Mouse (Mus musculus): ENCODE measurements around the gene Aox1. TPM values are rescaled to one million over a fixed set of nuclear protein-coding genes. Genes with fewer than 3 reads are reported as not detected.
"Not testable (repeated sequence)": the region's sequence is repeated elsewhere in the genome, so short reads cannot be mapped to it uniquely, and the experiment has no call there.

The Aox1 gene
- polyA plus RNA-seq, 1 experiment from 2014 or later = not detected

DNA sequence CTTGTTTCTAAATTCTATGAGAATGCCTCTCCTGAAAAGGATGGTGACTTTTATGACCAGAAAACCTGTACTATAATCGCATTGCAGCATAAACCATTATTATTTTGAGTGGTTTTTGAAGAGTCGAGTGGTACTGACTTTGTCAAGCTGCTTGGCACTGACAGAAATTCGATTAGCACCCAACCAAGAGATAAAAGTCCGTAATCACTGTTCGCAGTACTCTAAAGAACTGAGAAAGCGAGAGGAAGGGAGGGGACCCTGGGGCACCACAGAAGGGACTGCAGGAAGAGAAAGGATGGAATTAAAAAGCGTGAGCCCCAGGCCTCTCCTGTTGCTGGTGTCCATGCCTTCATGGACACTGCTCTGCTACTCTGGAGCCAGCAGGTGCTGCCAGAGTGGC lies 2.0 kb upstream of the Aox1 start:
- ATAC-seq (ENCODE audit: insufficient number of reproducible peaks, low FRiP score, low TSS enrichment, low read depth) (no peak), DNase-seq (ENCODE audit: low spot score) (no peak)
- H3K36me3 ChIP-seq (ENCODE audit: control insufficient read depth, insufficient read depth, low read length) = peaks cover 2% of the 10 kb centered on the region; the same call in 1 of the 2 replicates
- no peak overlapping the region for H3K4me3 ChIP-seq (ENCODE audit: low read depth, low read length)
- no peaks in the 10 kb centered on the region for H3K9me3 ChIP-seq (ENCODE audit: control insufficient read depth, low read length)
- H3K4me2 ChIP-seq (ENCODE audit: low read depth, severe bottlenecking) = no peak overlapping the region
- H3K27me3 ChIP-seq (ENCODE audit: control insufficient read depth, insufficient read depth, low read length) = no peaks in the 10 kb centered on the region
- 85% methylated on average over 7 of the region's 7 CpGs for WGBS
- no peak overlapping the region for H3K9ac ChIP-seq (ENCODE audit: low read length)
- no peak overlapping the region for H3K27ac ChIP-seq (replicated peaks; ENCODE audit: low read depth, low read length)
- peaks cover 12% of the 10 kb centered on the region for H3K4me1 ChIP-seq (ENCODE audit: control insufficient read depth, insufficient read depth, low read length)

GRCm38 (mm10) chr1:58030156-58030871 lies 583 bp downstream of the Aox1 start:
- H3K4me1 ChIP-seq (ENCODE audit: control insufficient read depth, insufficient read depth, low read length) = peaks cover 12% of the 10 kb centered on the region

GRCm38 (mm10) chr1:58031160-58031769 lies 1.5 kb downstream of the Aox1 start:
- H3K9ac ChIP-seq (ENCODE audit: low read length) = no peak overlapping the region
- ATAC-seq (ENCODE audit: insufficient number of reproducible peaks, low FRiP score, low TSS enrichment, low read depth) (peak; percentile 51; the same call in 1 of the 2 replicates), DNase-seq (ENCODE audit: low spot score) (peak; percentile 84)
- H3K4me2 ChIP-seq (ENCODE audit: low read depth, severe bottlenecking) = no peak overlapping the region
- no peaks in the 10 kb centered on the region for H3K36me3 ChIP-seq (ENCODE audit: control insufficient read depth, insufficient read depth, low read length)
- H3K4me1 ChIP-seq (ENCODE audit: control insufficient read depth, insufficient read depth, low read length) = peaks cover 12% of the 10 kb centered on the region
- no peaks in the 10 kb centered on the region for H3K27me3 ChIP-seq (ENCODE audit: control insufficient read depth, insufficient read depth, low read length)
- no peaks in the 10 kb centered on the region for H3K9me3 ChIP-seq (ENCODE audit: control insufficient read depth, low read length)
- H3K4me3 ChIP-seq (ENCODE audit: low read depth, low read length) = no peak overlapping the region
- no peak overlapping the region for H3K27ac ChIP-seq (replicated peaks; ENCODE audit: low read depth, low read length)
- WGBS = 64% methylated on average over 10 of the region's 10 CpGs

More at GRCm38 (mm10) chr1:58030156-58030871, 583 bp downstream of the Aox1 start:
- Histone ChIP-seq H3K9me3 (ENCODE audit: control insufficient read depth, low read length) (no peaks in the 10 kb centered on the region), H3K27me3 (ENCODE audit: control insufficient read depth, insufficient read depth, low read length) (no peaks in the 10 kb centered on the region), H3K4me3 (ENCODE audit: low read depth, low read length) (peak overlapping the region; percentile 20; the same call in 1 of the 2 replicates), H3K27ac (replicated peaks; ENCODE audit: low read depth, low read length) (no peak overlapping the region), H3K36me3 (ENCODE audit: control insufficient read depth, insufficient read depth, low read length) (no peaks in the 10 kb centered on the region; the same call in 1 of the 2 replicates), H3K9ac (ENCODE audit: low read length) (peak overlapping the region; percentile 30; the same call in 1 of the 2 replicates), H3K4me2 (ENCODE audit: low read depth, severe bottlenecking) (peak overlapping the region; percentile 35)
- no peak for ATAC-seq (ENCODE audit: insufficient number of reproducible peaks, low FRiP score, low TSS enrichment, low read depth)
- DNase-seq (ENCODE audit: low spot score) = peak; percentile 34
- WGBS = 22% methylated on average over 13 of the region's 13 CpGs

DNA sequence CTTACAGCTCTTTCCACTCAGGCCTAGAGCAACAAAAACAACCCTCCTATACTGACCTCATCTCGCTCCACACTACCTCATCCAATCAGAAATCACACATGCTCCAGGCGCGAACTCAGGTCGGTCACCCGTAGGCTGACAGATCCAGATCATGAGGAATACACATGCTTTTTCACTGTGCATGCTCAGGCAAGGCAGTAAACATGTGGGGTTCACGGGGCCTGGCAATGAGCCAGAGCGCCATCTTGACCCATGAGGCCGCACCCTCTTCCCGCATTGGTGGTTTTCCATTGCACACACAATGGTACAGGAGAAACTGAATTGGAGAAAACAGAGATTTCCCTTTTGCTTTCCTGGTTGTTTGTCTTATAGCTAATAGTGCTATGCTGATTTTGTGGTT lies 7.6 kb downstream of the Aox1 start:
- H3K36me3 ChIP-seq (ENCODE audit: control insufficient read depth, insufficient read depth, low read length); H3K27me3 ChIP-seq (ENCODE audit: control insufficient read depth, insufficient read depth, low read length); H3K4me2 ChIP-seq (ENCODE audit: low read depth, severe bottlenecking); H3K4me3 ChIP-seq (ENCODE audit: low read depth, low read length); H3K27ac ChIP-seq (replicated peaks; ENCODE audit: low read depth, low read length); H3K9me3 ChIP-seq (ENCODE audit: control insufficient read depth, low read length); ATAC-seq (ENCODE audit: insufficient number of reproducible peaks, low FRiP score, low TSS enrichment, low read depth); H3K9ac ChIP-seq (ENCODE audit: low read length); H3K4me1 ChIP-seq (ENCODE audit: control insufficient read depth, insufficient read depth, low read length): not testable (repeated sequence)
- peak; percentile 17 for DNase-seq (ENCODE audit: low spot score)
- 94% methylated on average over 9 of the region's 9 CpGs for WGBS

- Histone ChIP-seq H3K9ac (ENCODE audit: low read length) (no peak overlapping the region), H3K4me3 (ENCODE audit: low read depth, low read length) (no peak overlapping the region), H3K4me2 (ENCODE audit: low read depth, severe bottlenecking) (no peak overlapping the region), H3K27me3 (ENCODE audit: control insufficient read depth, insufficient read depth, low read length) (no peaks in the 10 kb centered on the region), H3K4me1 (ENCODE audit: control insufficient read depth, insufficient read depth, low read length) (no peaks in the 10 kb centered on the region), H3K36me3 (ENCODE audit: control insufficient read depth, insufficient read depth, low read length) (no peaks in the 10 kb centered on the region), H3K27ac (replicated peaks; ENCODE audit: low read depth, low read length) (no peak overlapping the region), H3K9me3 (ENCODE audit: control insufficient read depth, low read length) (no peaks in the 10 kb centered on the region)
- WGBS = 64% methylated on average over 3 of the region's 3 CpGs
- DNase-seq (ENCODE audit: low spot score) = no peak
- no peak for ATAC-seq (ENCODE audit: insufficient number of reproducible peaks, low FRiP score, low TSS enrichment, low read depth)
Observed at GRCm38 (mm10) chr1:58045076-58045475, 15.3 kb downstream of the Aox1 start.

GRCm38 (mm10) chr1:58045546-58045945 lies 15.8 kb downstream of the Aox1 start:
- no peaks in the 10 kb centered on the region for H3K27me3 ChIP-seq (ENCODE audit: control insufficient read depth, insufficient read depth, low read length)
- no peaks in the 10 kb centered on the region for H3K4me1 ChIP-seq (ENCODE audit: control insufficient read depth, insufficient read depth, low read length)
- H3K36me3 ChIP-seq (ENCODE audit: control insufficient read depth, insufficient read depth, low read length) = no peaks in the 10 kb centered on the region
- H3K4me3 ChIP-seq (ENCODE audit: low read depth, low read length) = no peak overlapping the region
- DNase-seq (ENCODE audit: low spot score) (no peak), ATAC-seq (ENCODE audit: insufficient number of reproducible peaks, low FRiP score, low TSS enrichment, low read depth) (no peak)
- no peaks in the 10 kb centered on the region for H3K9me3 ChIP-seq (ENCODE audit: control insufficient read depth, low read length)
- 70% methylated on average over 5 of the region's 5 CpGs for whole genome bisulfite sequencing
- H3K27ac ChIP-seq (replicated peaks; ENCODE audit: low read depth, low read length) = no peak overlapping the region
- no peak overlapping the region for H3K4me2 ChIP-seq (ENCODE audit: low read depth, severe bottlenecking)
- no peak overlapping the region for H3K9ac ChIP-seq (ENCODE audit: low read length)

- no peak overlapping the region for H3K4me2 ChIP-seq (ENCODE audit: low read depth, severe bottlenecking)
- no peak overlapping the region for H3K9ac ChIP-seq (ENCODE audit: low read length)
- no peaks in the 10 kb centered on the region for H3K36me3 ChIP-seq (ENCODE audit: control insufficient read depth, insufficient read depth, low read length)
- ATAC-seq (ENCODE audit: insufficient number of reproducible peaks, low FRiP score, low TSS enrichment, low read depth) (no peak), DNase-seq (ENCODE audit: low spot score) (no peak)
- no peak overlapping the region for H3K4me3 ChIP-seq (ENCODE audit: low read depth, low read length)
- no peaks in the 10 kb centered on the region for H3K27me3 ChIP-seq (ENCODE audit: control insufficient read depth, insufficient read depth, low read length)
- H3K9me3 ChIP-seq (ENCODE audit: control insufficient read depth, low read length) = no peaks in the 10 kb centered on the region
- no peak overlapping the region for H3K27ac ChIP-seq (replicated peaks; ENCODE audit: low read depth, low read length)
- no peaks in the 10 kb centered on the region for H3K4me1 ChIP-seq (ENCODE audit: control insufficient read depth, insufficient read depth, low read length)
- WGBS = 45% methylated on average over 3 of the region's 3 CpGs
Observed at GRCm38 (mm10) chr1:58046721-58047290, 17.1 kb downstream of the Aox1 start.

GRCm38 (mm10) chr1:58049126-58049525 lies 19.4 kb downstream of the Aox1 start:
- DNase-seq (ENCODE audit: low spot score) (no peak), ATAC-seq (ENCODE audit: insufficient number of reproducible peaks, low FRiP score, low TSS enrichment, low read depth) (no peak)
- H3K9me3 ChIP-seq (ENCODE audit: control insufficient read depth, low read length) = no peaks in the 10 kb centered on the region
- WGBS = 93% methylated on average over 5 of the region's 5 CpGs
- no peak overlapping the region for H3K27ac ChIP-seq (replicated peaks; ENCODE audit: low read depth, low read length)
- no peaks in the 10 kb centered on the region for H3K36me3 ChIP-seq (ENCODE audit: control insufficient read depth, insufficient read depth, low read length)
- H3K4me3 ChIP-seq (ENCODE audit: low read depth, low read length) = no peak overlapping the region
- H3K4me1 ChIP-seq (ENCODE audit: control insufficient read depth, insufficient read depth, low read length) = no peaks in the 10 kb centered on the region
- H3K27me3 ChIP-seq (ENCODE audit: control insufficient read depth, insufficient read depth, low read length) = no peaks in the 10 kb centered on the region
- no peak overlapping the region for H3K4me2 ChIP-seq (ENCODE audit: low read depth, severe bottlenecking)
- no peak overlapping the region for H3K9ac ChIP-seq (ENCODE audit: low read length)
